Mouse (Mus musculus) bone marrow, adult 2 months (tissue): ENCODE measurements around the gene Gtf2ird1. TPM values are rescaled to one million over a fixed set of nuclear protein-coding genes. Genes with fewer than 3 reads are reported as not detected.

Experiments
- H3K27ac ChIP-seq: fragments of 200-500 bp; 2 replicates; pipeline ENCODE4 v1.5.1; 2012; ENCODE audit warnings: low read depth, mild to moderate bottlenecking, control low read depth, inconsistent platforms, low read length; ENCODE audit not compliant: control insufficient read depth, poor library complexity, insufficient read depth
- H3K4me1 ChIP-seq: fragments of 200-500 bp; 2 replicates; pipeline ENCODE4 v1.6.1; 2011; ENCODE audit warnings: low read length; ENCODE audit not compliant: control insufficient read depth, insufficient read depth
- H3K4me3 ChIP-seq: fragments of 200-500 bp; replicated peaks from 2 replicates; pipeline ENCODE3; 2011; ENCODE audit warnings: mild to moderate bottlenecking, low read depth, low read length, control low read depth; ENCODE audit not compliant: control insufficient read depth
- CTCF ChIP-seq: fragments of 200-500 bp; IDR thresholded peaks from 2 replicates; pipeline ENCODE4 v1.5.1; 2011; ENCODE audit warnings: low read length, control low read depth; ENCODE audit not compliant: control insufficient read depth, insufficient read depth
- POLR2A ChIP-seq: fragments of 200-500 bp; IDR thresholded peaks from 2 replicates; pipeline ENCODE4 v1.6.1; 2011; ENCODE audit warnings: low read depth, mild to moderate bottlenecking, control low read depth, low read length, borderline replicate concordance; ENCODE audit not compliant: control insufficient read depth
- WGBS: fragments of 180-500 bp; shearing (Covaris S2); methylation state at CpG from one replicate; pipeline ENCODE4 v1.1.7; 2018; 5-methylcytosine and 5-hydroxymethylcytosine counted together
- polyA plus RNA-seq: library from polyadenylated mRNA; stranded (reverse); fragments of >200 nt; gene quantifications from 2 replicates; pipeline ENCODE4 v1.2.4, GENCODE M21; 2011; ENCODE audit warnings: low replicate concordance; ENCODE audit not compliant: missing spikeins, insufficient read depth, insufficient read length

The Gtf2ird1 gene
- polyA plus RNA-seq, 1 experiment: 13.1 TPM

DNA sequence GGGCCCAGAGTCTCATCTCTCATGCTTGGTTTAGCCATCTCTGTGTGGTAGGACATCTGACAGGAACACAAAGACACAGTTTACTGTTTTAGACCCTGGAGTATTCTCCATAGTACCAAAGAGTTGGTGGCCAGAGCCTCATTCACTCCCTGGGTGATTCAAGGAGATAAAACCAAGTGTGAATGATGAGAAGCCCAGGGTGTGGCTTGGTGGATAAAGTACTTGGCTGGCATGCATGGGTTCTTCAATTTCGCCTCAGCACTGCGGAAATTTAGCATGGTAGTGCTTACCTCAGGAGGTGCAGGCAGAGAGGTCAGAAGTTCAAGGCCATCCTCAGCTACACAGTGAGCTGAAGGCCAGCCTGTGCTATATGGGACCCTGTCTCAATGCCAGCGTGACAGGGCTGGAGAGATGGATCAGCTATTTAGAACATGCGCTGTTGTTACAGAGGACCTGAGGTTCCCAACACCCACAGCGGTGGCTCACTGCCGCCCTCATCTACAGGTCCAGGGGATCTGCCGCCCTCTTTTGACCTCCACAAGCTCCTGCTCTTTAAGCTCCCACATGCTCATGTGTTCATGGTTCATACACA lies 13.1 kb upstream of the Gtf2ird1 start:
- no peak overlapping the region for H3K27ac ChIP-seq
- H3K4me1 ChIP-seq: peaks cover 2% of the 10 kb centered on the region; the same call in 1 of the 2 replicates
- no peak overlapping the region for H3K4me3 ChIP-seq
- WGBS: 87% methylated on average over 7 of the region's 7 CpGs
- no peak for TF ChIP-seq POLR2A
- no peak for TF ChIP-seq CTCF

GRCm38 (mm10) chr5:134468158-134468765 lies 11.7 kb upstream of the Gtf2ird1 start:
- H3K4me1 ChIP-seq: no peaks in the 10 kb centered on the region; the same call in 1 of the 2 replicates
- 47% methylated on average over 10 of the region's 10 CpGs for WGBS
- no peak overlapping the region for H3K4me3 ChIP-seq
- TF ChIP-seq CTCF: no peak
- no peak for TF ChIP-seq POLR2A
- no peak overlapping the region for H3K27ac ChIP-seq

- no peak overlapping the region for H3K4me3 ChIP-seq
- 74% methylated on average over 8 of the region's 8 CpGs for WGBS
- no peaks in the 10 kb centered on the region for H3K4me1 ChIP-seq
- no peak for TF ChIP-seq POLR2A
- no peak for TF ChIP-seq CTCF
- H3K27ac ChIP-seq: no peak overlapping the region
These were observed 10.6 kb upstream of the Gtf2ird1 start for GRCm38 (mm10) chr5:134467030-134467549.

GRCm38 (mm10) chr5:134466296-134467029 lies 9.9 kb upstream of the Gtf2ird1 start:
- no peaks in the 10 kb centered on the region for H3K4me1 ChIP-seq
- H3K27ac ChIP-seq: no peak overlapping the region
- TF ChIP-seq CTCF: no peak
- TF ChIP-seq POLR2A: no peak
- 79% methylated on average over 21 of the region's 21 CpGs for WGBS
- no peak overlapping the region for H3K4me3 ChIP-seq

DNA sequence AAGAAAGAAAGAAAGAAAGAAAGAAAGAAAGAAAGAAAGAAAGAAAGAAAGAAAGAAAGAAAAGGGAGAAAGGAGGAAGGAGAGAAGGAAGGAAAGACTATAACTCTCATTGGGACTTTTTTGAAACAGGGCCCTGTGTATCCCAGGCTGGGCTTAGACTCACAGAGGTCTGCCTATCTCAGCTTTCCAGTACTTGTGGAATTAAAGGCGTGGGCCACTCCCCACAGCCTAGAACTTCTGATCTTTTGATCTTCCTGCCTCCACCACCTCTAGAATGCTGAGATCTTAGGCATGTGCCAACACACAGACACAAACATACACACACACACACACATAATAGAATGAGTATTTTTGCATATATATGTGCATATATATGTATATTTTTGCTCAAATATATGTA lies 8.7 kb upstream of the Gtf2ird1 start:
- WGBS: 62% methylated on average over 1 of the region's 1 CpGs
- no peak overlapping the region for H3K27ac ChIP-seq
- H3K4me3 ChIP-seq: no peak overlapping the region
- no peaks in the 10 kb centered on the region for H3K4me1 ChIP-seq
- TF ChIP-seq POLR2A (no peak), CTCF (no peak)

DNA sequence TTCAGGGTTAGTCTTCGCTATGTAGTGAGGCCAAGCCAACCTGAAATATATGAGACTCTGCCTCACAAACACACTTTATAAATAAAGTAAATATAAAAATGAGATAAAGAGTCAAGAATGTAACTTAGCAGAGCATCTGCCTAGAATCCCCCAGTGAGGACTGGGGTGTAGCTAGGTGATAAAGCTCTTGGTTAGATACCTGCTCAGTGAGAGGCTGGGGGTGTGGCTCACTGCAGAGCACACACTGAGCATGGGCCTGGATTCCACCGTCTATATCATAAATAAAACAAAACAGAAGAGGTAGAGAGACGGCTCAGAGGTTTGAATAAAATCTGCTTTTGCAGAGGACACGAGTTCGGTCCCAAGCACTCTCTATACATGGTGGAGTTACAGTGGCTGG lies 7.7 kb upstream of the Gtf2ird1 start:
- Histone ChIP-seq H3K4me1 (no peaks in the 10 kb centered on the region), H3K27ac (no peak overlapping the region)
- WGBS: 81% methylated on average over 5 of the region's 5 CpGs

DNA sequence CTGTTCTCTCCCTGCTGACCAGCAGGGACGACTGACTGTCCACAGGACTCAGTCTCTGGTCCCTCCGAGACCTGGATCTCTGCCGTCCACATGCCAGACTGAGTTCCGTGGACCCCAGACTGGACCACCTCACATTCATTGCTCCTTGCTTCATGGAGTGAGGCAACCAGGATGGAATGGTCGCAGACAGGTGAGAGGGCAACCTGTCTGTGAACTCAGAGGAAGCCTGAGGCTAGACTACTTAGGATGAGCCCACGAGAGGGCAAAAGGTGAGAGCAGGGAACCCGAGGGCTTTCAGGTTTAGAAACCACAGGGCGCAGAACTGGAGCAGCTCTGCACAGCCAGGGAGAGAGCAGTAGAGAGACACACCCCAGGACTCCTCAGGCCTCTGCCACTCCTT lies 6.2 kb upstream of the Gtf2ird1 start:
- Histone ChIP-seq H3K4me1 (no peaks in the 10 kb centered on the region), H3K27ac (no peak overlapping the region), H3K4me3 (no peak overlapping the region)
- WGBS: 84% methylated on average over 8 of the region's 8 CpGs
- TF ChIP-seq POLR2A (no peak), CTCF (no peak)

More for the DNA sequence above, 7.7 kb upstream of the Gtf2ird1 start:
- TF ChIP-seq CTCF (no peak), POLR2A (no peak)
- H3K4me3 ChIP-seq: no peak overlapping the region

DNA sequence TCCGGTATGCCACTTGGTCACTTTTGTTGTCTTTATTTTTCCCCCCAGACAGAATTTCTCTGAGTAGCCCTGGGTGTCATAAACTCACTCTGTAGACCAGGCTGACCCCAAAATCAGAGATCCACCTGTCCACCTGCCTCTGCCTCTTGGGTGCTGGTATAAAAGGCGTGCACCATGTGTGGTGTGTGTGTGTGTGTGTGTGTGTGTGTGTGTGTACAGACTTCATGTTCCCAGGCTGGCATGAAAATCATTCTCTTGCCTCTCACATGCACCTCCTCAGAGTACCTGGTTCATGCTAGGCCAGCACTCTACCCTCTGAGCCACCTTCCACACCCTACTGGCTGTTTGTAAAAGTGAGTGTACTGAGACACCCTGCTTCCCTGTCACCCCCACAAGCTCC lies 5.8 kb upstream of the Gtf2ird1 start:
- H3K4me1 ChIP-seq: no peaks in the 10 kb centered on the region
- WGBS: 83% methylated on average over 2 of the region's 2 CpGs
- no peak overlapping the region for H3K4me3 ChIP-seq
- no peak overlapping the region for H3K27ac ChIP-seq
- TF ChIP-seq CTCF (no peak), POLR2A (no peak)

- TF ChIP-seq POLR2A: no peak
- TF ChIP-seq CTCF: no peak
- 93% methylated on average over 4 of the region's 4 CpGs for WGBS
- Histone ChIP-seq H3K27ac (no peak overlapping the region), H3K4me3 (no peak overlapping the region), H3K4me1 (no peaks in the 10 kb centered on the region)
These were observed 4.0 kb upstream of the Gtf2ird1 start for GRCm38 (mm10) chr5:134460546-134460945.
